Mouse (Mus musculus) midbrain, postnatal 0 days (tissue): Measurements from ENCODE around the gene Slain2. TPM values are rescaled to one million over a fixed set of nuclear protein-coding genes. Genes with fewer than 3 reads are reported as not detected.
A peak's percentile ranks its signal among the peaks of the same experiment; 100 is the strongest.

ENCODE experiments used
- ATAC-seq: fragments of 200-750 bp; cut with Nextera tagmentation; 2 replicates; pipeline ENCODE4 v1.8.0; 2017; ENCODE audit warnings: moderate number of reproducible peaks, mild to moderate bottlenecking, moderate TSS enrichment, moderate library complexity; ENCODE audit not compliant: low FRiP score
- DNase-seq: peaks from one replicate; pipeline ENCODE4 v3.0.0-alpha.2; 2015; ENCODE audit warnings: low spot score
- H3K27ac ChIP-seq: fragments of 300-500 bp; sonication (generic); 2 replicates; pipeline ENCODE4 v1.5.1; 2014; ENCODE audit warnings: low read depth, mild to moderate bottlenecking, low read length, mixed read lengths
- H3K27me3 ChIP-seq: fragments of 300-500 bp; sonication (generic); 2 replicates; pipeline ENCODE4 v1.6.1; 2014; ENCODE audit warnings: low read length, control low read depth, mixed read lengths; ENCODE audit not compliant: insufficient read depth
- H3K36me3 ChIP-seq: fragments of 300-500 bp; sonication (generic); 2 replicates; pipeline ENCODE4 v1.6.1; 2014; ENCODE audit warnings: low read length, control low read depth, mixed read lengths; ENCODE audit not compliant: insufficient read depth
- H3K4me1 ChIP-seq: fragments of 300-500 bp; sonication (generic); 2 replicates; pipeline ENCODE4 v1.6.1; 2014; ENCODE audit warnings: mild to moderate bottlenecking, control low read depth, antibody characterized with exemption, low read length, mixed read lengths; ENCODE audit not compliant: insufficient read depth
- H3K4me2 ChIP-seq: fragments of 300-500 bp; sonication (generic); 2 replicates; pipeline ENCODE4 v1.6.1; 2014; ENCODE audit warnings: low read depth, mild to moderate bottlenecking, low read length, mixed read lengths; ENCODE audit not compliant: poor library complexity, severe bottlenecking
- H3K4me3 ChIP-seq: fragments of 300-500 bp; sonication (generic); 2 replicates; pipeline ENCODE4 v1.5.1; 2014; ENCODE audit warnings: low read depth, mild to moderate bottlenecking, low read length, moderate library complexity
- H3K9ac ChIP-seq: fragments of 300-500 bp; sonication (generic); replicated peaks from 2 replicates; pipeline ENCODE4 v1.6.1; 2014; ENCODE audit warnings: mild to moderate bottlenecking, low read length, moderate library complexity, mixed read lengths; ENCODE audit not compliant: poor library complexity, severe bottlenecking
- H3K9me3 ChIP-seq: fragments of 300-500 bp; sonication (generic); 2 replicates; pipeline ENCODE4 v1.6.1; 2016; ENCODE audit warnings: low read length, control low read depth
- CTCF ChIP-seq: IDR thresholded peaks from 2 replicates; pipeline ENCODE4 v1.5.1; 2016; ENCODE audit warnings: antibody characterized with exemption, mild to moderate bottlenecking
- WGBS: fragments of 180-500 bp; shearing (Covaris S2); extraction: QIAGEN DNeasy Blood & Tissue Kit; methylation state at CpG from one replicate; pipeline ENCODE4 v1.1.7; 2014; 5-methylcytosine and 5-hydroxymethylcytosine counted together
- polyA plus RNA-seq: library from polyadenylated mRNA; unstranded; fragments of >200 nt; fragmentation: Nextera tagmentation; extraction: Ambion mirVana; gene quantifications from 2 replicates; pipeline ENCODE4 v1.2.1, GENCODE M21; 2015
- total RNA-seq: library from RNA; depleted of rRNA; stranded (reverse); fragments of >200 nt; gene quantifications from 2 replicates; pipeline ENCODE4 v1.2.3, GENCODE M21; 2014

The Slain2 gene
- total and polyA plus RNA-seq, 2 experiments from 2014 or later: 10.8 to 42.2 TPM

DNA sequence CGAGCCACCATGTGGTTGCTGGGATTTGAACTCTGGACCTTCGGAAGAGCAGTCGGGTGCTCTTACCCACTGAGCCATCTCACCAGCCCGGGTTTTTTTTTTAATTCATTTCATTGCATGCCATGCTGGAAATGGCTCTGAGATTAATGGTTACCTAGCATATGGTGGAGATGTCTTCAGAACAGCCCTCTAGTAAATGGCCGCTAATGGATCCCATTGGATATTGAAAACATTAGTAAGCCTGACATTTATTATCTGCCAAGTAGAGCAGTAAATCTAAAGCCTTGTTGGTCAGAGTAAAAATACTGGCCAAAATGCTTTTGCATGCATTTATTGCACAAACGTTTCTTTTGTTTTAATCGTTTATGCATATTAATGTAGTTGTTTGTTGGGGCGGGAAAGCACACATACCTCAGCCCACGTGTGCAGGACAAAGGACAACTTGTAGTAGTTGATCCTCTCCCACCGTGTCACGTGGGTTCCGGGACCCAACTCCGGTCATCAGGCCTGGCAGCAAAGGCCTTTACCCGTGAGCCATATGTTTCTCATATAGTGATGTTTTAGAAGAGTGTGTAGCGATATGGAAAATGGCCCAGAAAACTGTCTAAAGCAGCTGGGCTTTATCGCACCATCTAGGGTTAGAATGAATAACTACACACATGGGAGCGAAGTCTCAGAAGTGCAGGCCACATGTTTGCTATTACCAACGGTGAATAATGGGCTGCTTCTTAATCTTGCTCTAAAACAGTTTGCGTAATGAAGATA lies 27.5 kb upstream of the Slain2 start:
- DNase-seq (no peak), ATAC-seq (no peak)
- H3K27ac ChIP-seq: no peak overlapping the region
- H3K4me1 ChIP-seq: no peaks in the 10 kb centered on the region
- no peak overlapping the region for H3K9ac ChIP-seq
- H3K36me3 ChIP-seq: no peaks in the 10 kb centered on the region
- H3K4me3 ChIP-seq: no peak overlapping the region
- no peak overlapping the region for H3K4me2 ChIP-seq
- H3K9me3 ChIP-seq: no peaks in the 10 kb centered on the region
- H3K27me3 ChIP-seq: no peaks in the 10 kb centered on the region
- TF ChIP-seq CTCF: no peak
- WGBS: 87% methylated on average over 19 of the region's 19 CpGs

DNA sequence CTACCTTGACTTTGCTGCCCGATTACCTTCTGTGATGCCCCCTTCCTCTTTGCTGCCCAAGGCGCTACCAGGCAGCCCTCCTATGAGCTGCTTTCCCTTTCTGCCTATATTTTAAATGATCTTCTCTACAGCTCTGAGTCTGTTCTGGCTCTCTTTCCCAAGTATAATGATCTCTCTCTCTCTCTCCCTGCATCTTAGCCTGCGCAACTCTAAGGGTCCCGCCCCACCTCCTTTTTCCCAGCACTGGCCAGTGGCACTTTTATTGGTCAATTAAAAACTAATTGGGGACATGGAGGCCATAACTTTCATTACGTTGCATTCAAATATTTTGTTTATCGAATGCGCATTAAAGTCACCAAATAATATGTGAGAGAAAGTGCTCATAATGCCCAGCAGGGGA lies 25.8 kb upstream of the Slain2 start:
- WGBS: 84% methylated on average over 7 of the region's 7 CpGs
- TF ChIP-seq CTCF: 0 out of 2 replicates have a peak, but pooled peaks have one; percentile 6
- Histone ChIP-seq H3K36me3 (no peaks in the 10 kb centered on the region), H3K4me2 (no peak overlapping the region), H3K27me3 (no peaks in the 10 kb centered on the region), H3K9ac (no peak overlapping the region), H3K4me3 (no peak overlapping the region), H3K9me3 (no peaks in the 10 kb centered on the region), H3K4me1 (no peaks in the 10 kb centered on the region), H3K27ac (no peak overlapping the region)
- DNase-seq (no peak), ATAC-seq (no peak)

DNA sequence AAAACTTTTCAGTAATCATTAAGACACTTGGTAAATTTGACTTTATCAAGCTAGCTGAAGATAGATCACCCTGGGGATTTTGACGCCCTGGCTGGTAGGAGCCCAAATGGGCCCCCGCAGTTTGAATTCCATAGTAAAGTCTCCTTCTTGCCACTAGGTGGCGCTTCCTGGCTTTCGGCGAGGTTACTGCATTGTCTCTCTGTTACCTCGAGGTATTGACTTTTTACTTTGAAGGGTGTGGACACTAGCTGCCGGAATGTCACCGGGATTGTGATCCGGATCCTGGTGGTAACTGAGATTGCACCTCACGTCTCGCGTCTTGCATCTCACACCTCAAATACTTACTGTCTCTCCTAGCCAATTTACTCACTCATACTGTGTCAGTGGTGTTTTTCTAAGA lies 22.6 kb upstream of the Slain2 start:
- WGBS: 4% methylated on average over 12 of the region's 12 CpGs
- ATAC-seq (no peak), DNase-seq (peak; percentile 53)
- Histone ChIP-seq H3K27me3 (no peaks in the 10 kb centered on the region), H3K4me1 (no peaks in the 10 kb centered on the region), H3K4me2 (no peak overlapping the region), H3K9ac (no peak overlapping the region), H3K9me3 (no peaks in the 10 kb centered on the region), H3K36me3 (no peaks in the 10 kb centered on the region), H3K4me3 (no peak overlapping the region), H3K27ac (no peak overlapping the region)
- TF ChIP-seq CTCF: peak; percentile 79

DNA sequence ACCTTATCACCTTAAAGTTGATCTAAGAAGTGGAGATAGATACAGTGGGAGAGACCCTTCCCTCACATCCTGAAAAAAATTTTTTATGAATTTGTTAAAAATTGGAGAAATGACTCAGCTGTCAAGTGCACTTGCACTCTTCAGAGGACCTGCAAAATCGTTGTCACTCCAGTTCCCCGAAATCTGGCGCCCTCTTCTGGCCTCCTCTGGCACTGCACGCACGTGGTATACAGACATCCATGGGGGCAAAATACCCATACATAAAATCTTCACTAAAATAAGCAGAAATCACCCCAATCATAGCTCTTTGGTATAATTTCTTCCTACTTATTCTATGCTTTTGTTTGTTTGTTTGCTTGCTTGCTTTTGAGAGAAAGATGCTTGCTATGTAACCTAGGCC lies 20.1 kb upstream of the Slain2 start:
- no peak overlapping the region for H3K9ac ChIP-seq
- H3K27ac ChIP-seq: no peak overlapping the region
- no peak for ATAC-seq
- DNase-seq: no peak
- no peak overlapping the region for H3K4me3 ChIP-seq
- TF ChIP-seq CTCF: peak; percentile 63
- H3K9me3 ChIP-seq: no peaks in the 10 kb centered on the region
- no peak overlapping the region for H3K4me2 ChIP-seq
- no peaks in the 10 kb centered on the region for H3K36me3 ChIP-seq
- H3K4me1 ChIP-seq: no peaks in the 10 kb centered on the region
- H3K27me3 ChIP-seq: no peaks in the 10 kb centered on the region
- WGBS: 68% methylated on average over 5 of the region's 5 CpGs

DNA sequence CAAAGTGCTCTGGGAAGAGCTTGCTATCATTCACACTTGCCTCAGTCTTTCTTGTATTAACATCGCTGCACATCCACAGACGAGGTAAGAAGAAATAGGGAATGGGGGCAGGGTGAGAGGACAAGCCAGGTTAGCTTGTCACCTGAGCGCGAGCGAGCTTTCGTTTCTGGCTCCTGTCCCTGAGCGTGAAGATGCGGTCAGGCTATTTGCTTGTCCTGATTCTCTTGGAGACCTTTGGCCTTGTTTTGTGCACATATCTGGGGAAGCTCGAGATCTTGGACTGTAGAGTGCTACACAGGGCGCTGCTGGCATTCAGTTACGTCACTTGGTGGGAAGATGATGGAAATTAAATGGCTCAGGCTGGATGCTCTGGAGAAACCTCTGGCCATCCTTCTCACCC lies 18.8 kb upstream of the Slain2 start:
- TF ChIP-seq CTCF: no peak
- DNase-seq (no peak), ATAC-seq (no peak)
- Histone ChIP-seq H3K4me3 (no peak overlapping the region), H3K9ac (no peak overlapping the region), H3K4me2 (no peak overlapping the region), H3K4me1 (no peaks in the 10 kb centered on the region), H3K27me3 (no peaks in the 10 kb centered on the region), H3K36me3 (no peaks in the 10 kb centered on the region), H3K27ac (no peak overlapping the region), H3K9me3 (no peaks in the 10 kb centered on the region)
- 91% methylated on average over 11 of the region's 11 CpGs for WGBS

DNA sequence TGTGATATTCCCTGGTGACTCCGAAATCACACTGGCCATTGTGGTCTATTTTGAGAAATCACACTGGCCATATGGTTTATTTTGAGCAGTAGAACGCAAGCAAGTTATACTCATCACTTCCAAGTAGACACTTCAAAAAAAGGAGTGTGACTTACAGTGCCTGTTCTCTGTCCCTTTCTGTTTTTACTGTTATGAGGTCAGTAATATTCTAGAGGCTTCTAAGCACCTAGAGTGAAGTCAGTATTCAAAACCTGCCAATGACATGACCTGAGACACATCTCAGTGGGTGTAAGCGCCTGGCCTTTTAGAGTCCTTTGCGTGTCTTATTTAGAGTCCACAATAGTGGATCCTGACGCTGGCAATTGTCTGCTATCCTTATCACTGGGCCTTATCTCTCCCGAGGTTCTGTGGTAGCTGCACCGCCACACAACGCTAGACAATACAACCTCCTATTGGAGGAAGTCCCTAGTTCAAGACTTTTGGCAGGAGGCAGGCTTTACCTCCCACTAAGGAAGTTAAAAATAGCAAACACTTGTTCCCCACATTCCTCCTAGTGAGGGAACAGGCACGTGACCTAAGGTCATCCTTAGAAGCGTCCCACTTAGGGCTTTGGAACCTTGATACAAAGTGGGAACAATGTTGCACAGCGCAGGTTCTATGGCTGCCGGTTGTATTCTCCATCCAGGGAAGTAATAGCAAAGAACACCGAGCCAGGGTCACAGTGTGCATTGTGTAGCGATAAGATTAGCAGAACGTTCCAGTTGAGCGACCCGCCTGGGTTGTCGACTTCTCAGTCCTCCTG lies 17.4 kb upstream of the Slain2 start:
- Histone ChIP-seq H3K4me3 (no peak overlapping the region), H3K4me2 (no peak overlapping the region), H3K36me3 (no peaks in the 10 kb centered on the region), H3K27me3 (no peaks in the 10 kb centered on the region), H3K9ac (no peak overlapping the region), H3K4me1 (no peaks in the 10 kb centered on the region), H3K9me3 (no peaks in the 10 kb centered on the region), H3K27ac (no peak overlapping the region)
- no peak for TF ChIP-seq CTCF
- ATAC-seq (no peak), DNase-seq (no peak)
- 66% methylated on average over 18 of the region's 18 CpGs for WGBS
